Mouse (Mus musculus): ENCODE measurements around the gene Brca1.

DNA sequence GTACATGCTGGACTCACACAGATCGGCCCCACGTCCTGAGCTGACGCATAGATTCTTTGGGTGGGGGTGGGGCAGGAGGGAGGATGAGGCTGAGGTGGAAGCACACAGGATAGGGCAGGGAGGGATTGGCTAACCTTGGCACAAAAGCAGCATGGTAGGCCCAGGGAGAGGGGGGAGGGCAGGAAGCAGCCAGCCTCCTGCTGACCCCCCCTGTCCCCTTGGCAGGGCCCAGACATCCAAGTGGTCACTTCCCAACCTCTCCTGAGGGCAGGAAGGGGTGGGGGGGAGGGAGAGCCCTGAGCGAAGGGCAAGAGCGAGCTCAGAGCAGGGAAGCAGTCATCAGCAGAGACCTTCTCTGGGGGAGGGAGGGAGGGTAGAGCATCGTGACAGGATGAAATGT, 92.0 kb downstream of the Brca1 start:
- TF ChIP-seq CTCF (IDR thresholded peaks at IDR 0.05; ENCODE audit: low read depth): no peak
- TF ChIP-seq EP300 (IDR thresholded peaks at IDR 0.05; ENCODE audit: low read depth): no peak
